Mouse (Mus musculus): Measurements from ENCODE around the gene Gcnt2. TPM values are rescaled to one million over a fixed set of nuclear protein-coding genes. Genes with fewer than 3 reads are reported as not detected.

The Gcnt2 gene
- 5.1 and 5.2 TPM in 2 replicates for polyA plus RNA-seq (2015; fragmentation: Nextera tagmentation; extraction: Ambion mirVana)

DNA sequence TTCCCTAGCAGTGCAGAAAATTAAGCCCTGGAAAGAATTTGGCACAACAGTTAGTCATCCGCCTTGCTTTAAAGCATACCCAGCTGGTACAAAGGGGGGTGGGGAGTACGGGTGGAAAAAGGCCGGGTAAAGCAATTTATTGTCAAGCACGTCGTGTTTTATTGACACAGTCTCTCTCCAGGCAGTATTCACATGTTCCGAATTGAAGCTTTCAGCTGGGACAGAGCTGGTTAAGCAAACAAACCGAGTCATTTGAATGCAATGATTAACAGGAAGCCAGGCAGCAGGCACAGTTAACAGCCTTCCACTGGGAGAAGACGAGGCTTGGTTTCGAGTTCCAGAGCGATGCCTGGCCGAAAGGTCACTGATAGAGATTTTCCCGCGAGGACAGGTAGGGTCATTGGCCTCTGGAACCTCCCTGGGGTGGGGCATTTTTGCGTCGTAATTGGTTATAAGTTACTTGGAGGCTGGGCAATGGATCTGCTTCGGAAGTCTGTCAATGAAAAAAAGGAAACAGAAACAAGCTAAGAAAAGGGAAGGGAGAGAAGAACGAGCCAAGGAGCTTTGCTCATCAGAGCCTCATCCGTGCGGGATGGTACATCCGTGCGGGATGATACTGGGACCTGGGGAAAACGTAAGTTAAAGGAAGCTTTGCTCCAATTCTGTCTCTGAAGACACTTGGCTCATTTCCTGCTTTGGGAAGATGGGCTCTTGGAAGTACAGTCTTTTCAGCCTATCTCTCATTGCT, at the start of gene Gcnt2:
TSS of gene Gcnt2 (plus strand) at position 103 of the 748 bp plus-strand sequence.
- ATAC-seq = peak; percentile 75
- Histone ChIP-seq H3K27ac (ENCODE audit: low read length) (no peak within 1 kb of the TSS), H3K9me3 (ENCODE audit: control insufficient read depth, low read length) (no peaks in the 10 kb centered on the region), H3K4me1 (replicated peaks; ENCODE audit: control insufficient read depth, insufficient read depth, low read length) (peaks cover 5% of the 10 kb centered on the region; the same call in 1 of the 2 replicates), H3K9ac (replicated peaks; ENCODE audit: low read depth, low read length) (no peak within 1 kb of the TSS), H3K36me3 (ENCODE audit: control insufficient read depth, insufficient read depth) (no peaks in the 10 kb centered on the region), H3K4me3 (replicated peaks; ENCODE audit: low read length) (no peak within 1 kb of the TSS), H3K27me3 (replicated peaks; ENCODE audit: control insufficient read depth, insufficient read depth, low read length) (no peaks in the 10 kb centered on the region), H3K4me2 (ENCODE audit: low read length) (peak within 1 kb of the TSS; percentile 37)
- 55% methylated on average over 22 of the region's 22 CpGs for WGBS

DNA sequence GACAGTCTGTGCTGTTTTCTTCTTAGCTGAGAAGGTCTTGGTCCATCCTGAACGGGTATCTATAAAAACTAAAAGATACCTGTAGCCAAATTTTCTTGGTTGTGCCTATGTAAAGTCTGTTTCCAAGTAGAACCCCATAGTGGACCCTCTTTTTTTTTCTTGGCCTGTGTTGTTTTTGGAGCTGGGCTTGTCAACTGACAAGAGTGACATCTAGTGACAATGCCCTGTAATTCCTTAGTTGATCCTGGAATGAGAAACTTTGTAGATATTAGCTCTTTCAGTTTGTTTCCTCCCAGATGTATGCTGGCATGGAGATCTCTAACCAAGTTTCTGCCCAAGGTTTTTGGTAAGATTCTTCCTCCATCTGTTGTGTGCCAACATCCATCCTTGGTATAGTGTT, 38.9 kb upstream of the Gcnt2 start:
- Histone ChIP-seq H3K4me1 (replicated peaks; ENCODE audit: control insufficient read depth, insufficient read depth, low read length) (no peaks in the 10 kb centered on the region), H3K4me2 (ENCODE audit: low read length) (no peak overlapping the region), H3K27ac (ENCODE audit: low read length) (no peak overlapping the region), H3K27me3 (replicated peaks; ENCODE audit: control insufficient read depth, insufficient read depth, low read length) (no peaks in the 10 kb centered on the region), H3K4me3 (replicated peaks; ENCODE audit: low read length) (no peak overlapping the region), H3K36me3 (ENCODE audit: control insufficient read depth, insufficient read depth) (no peaks in the 10 kb centered on the region), H3K9ac (replicated peaks; ENCODE audit: low read depth, low read length) (no peak overlapping the region), H3K9me3 (ENCODE audit: control insufficient read depth, low read length) (no peaks in the 10 kb centered on the region)
- no peak for ATAC-seq
- 57% methylated on average over 1 of the region's 1 CpGs for WGBS

DNA sequence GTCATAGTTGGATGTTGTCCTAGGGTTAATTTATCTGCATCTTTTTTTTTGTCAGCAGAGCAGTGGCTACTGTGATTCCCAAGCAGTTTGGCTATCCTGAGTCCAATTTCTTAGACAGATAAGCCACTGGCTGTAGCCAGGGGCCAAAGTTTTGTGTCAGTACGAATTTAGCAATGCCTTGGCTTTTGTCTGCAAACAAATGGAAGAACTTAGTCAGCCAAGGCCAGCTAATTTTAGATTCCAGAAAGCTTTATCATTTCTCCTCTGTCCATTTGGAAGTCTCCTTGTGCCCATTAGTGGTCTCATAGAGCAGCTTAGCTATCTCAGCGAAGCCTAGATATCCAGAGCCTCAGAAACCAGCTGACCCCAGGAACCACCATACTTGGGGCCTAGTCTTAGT, 37.6 kb upstream of the Gcnt2 start:
- Histone ChIP-seq H3K9ac (replicated peaks; ENCODE audit: low read depth, low read length) (no peak overlapping the region), H3K4me3 (replicated peaks; ENCODE audit: low read length) (no peak overlapping the region), H3K4me2 (ENCODE audit: low read length) (no peak overlapping the region), H3K9me3 (ENCODE audit: control insufficient read depth, low read length) (no peaks in the 10 kb centered on the region), H3K4me1 (replicated peaks; ENCODE audit: control insufficient read depth, insufficient read depth, low read length) (no peaks in the 10 kb centered on the region), H3K36me3 (ENCODE audit: control insufficient read depth, insufficient read depth) (no peaks in the 10 kb centered on the region), H3K27me3 (replicated peaks; ENCODE audit: control insufficient read depth, insufficient read depth, low read length) (no peaks in the 10 kb centered on the region), H3K27ac (ENCODE audit: low read length) (no peak overlapping the region)
- ATAC-seq = no peak
- WGBS = 86% methylated on average over 2 of the region's 2 CpGs

DNA sequence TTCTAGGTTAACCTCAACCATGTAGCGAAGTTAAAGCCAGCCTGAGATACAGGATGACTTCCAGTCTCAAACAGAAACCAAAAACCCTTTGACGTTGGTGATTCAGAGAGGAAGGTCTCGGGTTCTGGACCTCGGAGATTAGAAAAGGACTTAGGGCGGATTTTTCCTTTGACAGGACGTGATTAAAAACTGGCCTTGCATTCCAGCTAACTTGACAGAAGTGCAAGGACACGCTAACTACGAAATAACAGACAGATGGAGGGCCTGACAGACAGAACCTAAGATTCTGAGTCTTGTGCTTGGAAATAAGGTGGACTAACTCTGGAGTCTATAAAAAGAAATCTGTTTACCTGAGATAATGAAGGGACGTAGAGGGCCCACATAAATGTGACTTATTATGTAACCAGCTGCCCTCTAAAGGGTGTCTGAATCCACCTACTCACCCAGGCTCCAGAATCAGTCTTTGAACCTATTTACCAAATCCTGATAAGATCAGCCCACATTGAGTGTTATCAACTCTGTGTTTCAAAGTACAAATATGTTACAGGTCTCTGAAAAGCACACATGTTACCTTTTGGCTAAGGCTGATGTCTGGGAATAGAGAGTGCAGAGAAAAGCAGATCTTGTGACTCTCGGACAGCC, 18.3 kb upstream of the Gcnt2 start:
- WGBS = 80% methylated on average over 10 of the region's 10 CpGs
- Histone ChIP-seq H3K27ac (ENCODE audit: low read length) (no peak overlapping the region), H3K9me3 (ENCODE audit: control insufficient read depth, low read length) (no peaks in the 10 kb centered on the region), H3K4me2 (ENCODE audit: low read length) (no peak overlapping the region), H3K27me3 (replicated peaks; ENCODE audit: control insufficient read depth, insufficient read depth, low read length) (no peaks in the 10 kb centered on the region), H3K4me1 (replicated peaks; ENCODE audit: control insufficient read depth, insufficient read depth, low read length) (no peaks in the 10 kb centered on the region), H3K36me3 (ENCODE audit: control insufficient read depth, insufficient read depth) (no peaks in the 10 kb centered on the region), H3K9ac (replicated peaks; ENCODE audit: low read depth, low read length) (no peak overlapping the region), H3K4me3 (replicated peaks; ENCODE audit: low read length) (no peak overlapping the region)
- no peak for ATAC-seq

DNA sequence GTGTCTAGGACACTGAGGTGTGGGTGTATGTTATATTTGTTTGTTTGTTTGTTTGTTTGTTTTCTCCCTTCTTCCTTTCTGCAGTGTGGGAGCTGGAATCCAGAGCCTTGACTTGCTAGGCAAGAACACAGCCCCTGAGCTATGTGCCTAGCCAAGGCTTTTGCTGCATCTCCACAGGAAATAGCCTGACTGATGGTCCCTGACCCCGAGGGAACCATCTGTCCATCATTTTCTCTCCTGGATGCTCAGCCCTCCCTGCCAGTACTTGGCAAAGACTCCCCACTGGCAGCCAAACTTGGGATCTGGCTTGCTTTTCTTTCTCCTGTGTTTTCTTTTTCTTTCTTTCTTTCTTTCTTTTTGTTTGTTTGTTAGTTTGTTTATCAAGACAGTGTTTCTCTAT, 17.4 kb upstream of the Gcnt2 start:
- H3K27ac ChIP-seq (ENCODE audit: low read length) = no peak overlapping the region
- H3K9ac ChIP-seq (replicated peaks; ENCODE audit: low read depth, low read length) = no peak overlapping the region
- H3K36me3 ChIP-seq (ENCODE audit: control insufficient read depth, insufficient read depth) = no peaks in the 10 kb centered on the region
- ATAC-seq = no peak
- H3K27me3 ChIP-seq (replicated peaks; ENCODE audit: control insufficient read depth, insufficient read depth, low read length) = no peaks in the 10 kb centered on the region
- 38% methylated on average over 1 of the region's 1 CpGs for WGBS
- no peak overlapping the region for H3K4me2 ChIP-seq (ENCODE audit: low read length)
- no peak overlapping the region for H3K4me3 ChIP-seq (replicated peaks; ENCODE audit: low read length)
- H3K4me1 ChIP-seq (replicated peaks; ENCODE audit: control insufficient read depth, insufficient read depth, low read length) = no peaks in the 10 kb centered on the region
- no peaks in the 10 kb centered on the region for H3K9me3 ChIP-seq (ENCODE audit: control insufficient read depth, low read length)

DNA sequence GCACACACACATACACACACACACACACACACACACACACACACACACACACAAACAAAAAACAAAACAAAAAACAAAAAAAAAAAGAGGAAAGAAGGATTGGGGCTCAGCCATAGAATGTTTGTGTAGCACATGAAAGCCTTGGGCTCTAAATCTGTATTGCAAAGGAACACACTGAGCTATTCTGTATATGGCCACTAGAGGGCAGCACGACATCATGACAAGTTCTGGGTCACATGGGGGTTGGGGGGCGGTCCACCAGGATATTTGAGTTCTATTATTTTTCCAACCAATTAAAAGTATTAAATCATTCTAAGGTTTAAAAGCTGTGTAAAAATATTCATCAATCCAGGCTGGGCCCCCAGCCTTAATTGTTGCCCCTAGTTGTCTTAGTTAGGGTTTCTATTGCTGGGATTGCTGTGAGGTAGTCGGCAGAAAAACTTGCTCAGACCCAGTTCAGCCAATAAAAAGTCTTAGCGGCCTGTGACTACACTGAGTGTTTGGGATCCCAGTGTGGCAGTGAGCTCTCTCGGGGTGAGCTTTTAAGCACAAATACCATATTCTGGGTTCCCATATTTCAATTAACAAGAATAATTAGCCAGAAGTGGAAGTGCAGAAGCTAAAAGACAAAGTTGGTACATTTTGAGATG, 16.0 kb upstream of the Gcnt2 start:
- peak overlapping the region; percentile 3; the same call in 1 of the 2 replicates for H3K4me2 ChIP-seq (ENCODE audit: low read length)
- peak; percentile 84 for ATAC-seq
- H3K9ac ChIP-seq (replicated peaks; ENCODE audit: low read depth, low read length) = no peak overlapping the region
- no peaks in the 10 kb centered on the region for H3K9me3 ChIP-seq (ENCODE audit: control insufficient read depth, low read length)
- 27% methylated on average over 5 of the region's 5 CpGs for WGBS
- H3K27ac ChIP-seq (ENCODE audit: low read length) = no peak overlapping the region
- no peaks in the 10 kb centered on the region for H3K36me3 ChIP-seq (ENCODE audit: control insufficient read depth, insufficient read depth)
- H3K4me1 ChIP-seq (replicated peaks; ENCODE audit: control insufficient read depth, insufficient read depth, low read length) = no peaks in the 10 kb centered on the region
- H3K27me3 ChIP-seq (replicated peaks; ENCODE audit: control insufficient read depth, insufficient read depth, low read length) = no peaks in the 10 kb centered on the region
- no peak overlapping the region for H3K4me3 ChIP-seq (replicated peaks; ENCODE audit: low read length)

DNA sequence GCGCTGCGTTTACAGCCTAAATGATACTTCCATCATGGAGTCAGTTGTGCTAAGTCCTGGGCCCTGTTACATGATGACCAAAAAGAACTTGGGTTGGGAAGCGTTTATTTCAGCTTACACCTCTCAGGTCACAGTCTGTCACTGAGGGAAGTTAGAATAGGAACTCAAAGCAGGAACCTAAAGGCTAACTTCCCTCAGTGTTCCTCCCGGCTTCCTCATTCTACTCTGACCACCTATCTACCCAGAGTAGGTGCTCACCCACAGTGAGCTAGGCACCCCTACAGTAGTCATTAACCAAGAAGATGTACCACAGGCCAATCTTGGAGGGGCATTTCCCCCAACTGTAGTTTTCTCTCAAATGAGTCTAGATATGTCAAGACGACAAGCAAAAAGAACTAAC, 15.4 kb upstream of the Gcnt2 start:
- Histone ChIP-seq H3K27ac (ENCODE audit: low read length) (no peak overlapping the region), H3K4me3 (replicated peaks; ENCODE audit: low read length) (no peak overlapping the region), H3K4me2 (ENCODE audit: low read length) (no peak overlapping the region), H3K4me1 (replicated peaks; ENCODE audit: control insufficient read depth, insufficient read depth, low read length) (no peaks in the 10 kb centered on the region), H3K36me3 (ENCODE audit: control insufficient read depth, insufficient read depth) (no peaks in the 10 kb centered on the region), H3K9me3 (ENCODE audit: control insufficient read depth, low read length) (no peaks in the 10 kb centered on the region), H3K9ac (replicated peaks; ENCODE audit: low read depth, low read length) (no peak overlapping the region), H3K27me3 (replicated peaks; ENCODE audit: control insufficient read depth, insufficient read depth, low read length) (no peaks in the 10 kb centered on the region)
- WGBS = 89% methylated on average over 5 of the region's 5 CpGs
- no peak for ATAC-seq

DNA sequence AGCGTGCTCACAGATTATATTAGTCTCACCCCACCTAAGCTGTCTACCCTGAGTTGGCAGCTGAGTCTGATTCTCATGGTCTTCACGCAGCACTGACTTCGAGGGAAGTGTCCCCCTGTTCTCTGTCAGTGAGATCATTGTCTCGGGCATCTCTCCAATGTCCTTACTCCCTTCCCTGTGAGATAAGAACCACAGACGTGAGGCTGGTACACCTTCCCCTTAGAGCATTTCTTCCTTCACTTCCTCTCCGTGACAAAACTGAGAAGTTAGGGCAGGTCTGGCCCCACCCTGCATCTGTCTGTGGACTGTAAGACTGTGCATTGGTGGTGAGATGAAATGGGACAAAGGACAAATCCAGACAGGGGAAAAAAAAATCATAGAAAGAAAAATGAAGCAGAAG, 13.6 kb upstream of the Gcnt2 start:
- no peaks in the 10 kb centered on the region for H3K27me3 ChIP-seq (replicated peaks; ENCODE audit: control insufficient read depth, insufficient read depth, low read length)
- no peak for ATAC-seq
- 63% methylated on average over 6 of the region's 6 CpGs for WGBS

DNA sequence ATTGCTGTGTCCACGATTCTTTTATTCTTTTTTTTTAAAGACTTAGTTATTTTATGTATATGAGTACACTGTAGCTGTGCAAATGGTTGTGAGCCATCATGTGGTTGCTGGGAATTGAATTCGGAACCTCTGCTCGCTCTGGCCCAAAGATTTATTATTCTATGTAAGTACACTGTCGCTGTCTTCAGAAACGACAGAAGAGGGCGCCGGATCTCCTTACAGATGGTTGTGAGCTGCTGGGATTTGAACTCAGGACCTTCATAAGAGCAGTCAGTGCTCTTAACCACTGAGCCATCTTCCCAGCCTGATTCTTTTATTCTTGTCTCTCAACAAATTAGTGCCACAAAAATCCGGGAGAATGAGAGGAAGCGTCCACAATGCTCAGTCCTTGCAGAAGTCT, 13.2 kb upstream of the Gcnt2 start:
- no peaks in the 10 kb centered on the region for H3K36me3 ChIP-seq (ENCODE audit: control insufficient read depth, insufficient read depth)
- no peaks in the 10 kb centered on the region for H3K9me3 ChIP-seq (ENCODE audit: control insufficient read depth, low read length)
- no peaks in the 10 kb centered on the region for H3K27me3 ChIP-seq (replicated peaks; ENCODE audit: control insufficient read depth, insufficient read depth, low read length)
- H3K4me2 ChIP-seq (ENCODE audit: low read length) = no peak overlapping the region
- WGBS = 61% methylated on average over 9 of the region's 9 CpGs
- no peak overlapping the region for H3K9ac ChIP-seq (replicated peaks; ENCODE audit: low read depth, low read length)
- ATAC-seq = no peak
- no peaks in the 10 kb centered on the region for H3K4me1 ChIP-seq (replicated peaks; ENCODE audit: control insufficient read depth, insufficient read depth, low read length)
- H3K27ac ChIP-seq (ENCODE audit: low read length) = no peak overlapping the region
- H3K4me3 ChIP-seq (replicated peaks; ENCODE audit: low read length) = no peak overlapping the region

More for the DNA sequence above, 13.6 kb upstream of the Gcnt2 start:
- Histone ChIP-seq H3K4me3 (replicated peaks; ENCODE audit: low read length) (no peak overlapping the region), H3K4me1 (replicated peaks; ENCODE audit: control insufficient read depth, insufficient read depth, low read length) (no peaks in the 10 kb centered on the region), H3K36me3 (ENCODE audit: control insufficient read depth, insufficient read depth) (no peaks in the 10 kb centered on the region), H3K27ac (ENCODE audit: low read length) (no peak overlapping the region), H3K4me2 (ENCODE audit: low read length) (no peak overlapping the region), H3K9ac (replicated peaks; ENCODE audit: low read depth, low read length) (no peak overlapping the region), H3K9me3 (ENCODE audit: control insufficient read depth, low read length) (no peaks in the 10 kb centered on the region)

Measured in forebrain, embryonic 16.5 days (tissue).